Mouse (Mus musculus) hindbrain, postnatal 0 days (tissue): ENCODE data around the gene Adgrl3. TPM values are rescaled to one million over a fixed set of nuclear protein-coding genes. Genes with fewer than 3 reads are reported as not detected.

Experiments
- ATAC-seq: fragments of 200-750 bp; cut with Nextera tagmentation; 2 replicates; pipeline ENCODE4 v1.8.0; 2017; ENCODE audit warnings: mild to moderate bottlenecking, moderate TSS enrichment, moderate library complexity
- DNase-seq: peaks from one replicate; pipeline ENCODE4 v3.0.0-alpha.2; 2015; ENCODE audit warnings: low spot score
- H3K27ac ChIP-seq: fragments of 300-500 bp; sonication (generic); 2 replicates; pipeline ENCODE4 v1.5.1; 2014; ENCODE audit warnings: mild to moderate bottlenecking
- H3K27me3 ChIP-seq: fragments of 300-500 bp; sonication (generic); 2 replicates; pipeline ENCODE4 v1.6.1; 2014; ENCODE audit warnings: low read length, mixed read lengths; ENCODE audit not compliant: insufficient read depth
- H3K36me3 ChIP-seq: fragments of 300-500 bp; sonication (generic); 2 replicates; pipeline ENCODE4 v1.6.1; 2014; ENCODE audit warnings: low read length, mixed read lengths; ENCODE audit not compliant: insufficient read depth
- H3K4me1 ChIP-seq: fragments of 300-500 bp; sonication (generic); 2 replicates; pipeline ENCODE4 v1.6.1; 2014; ENCODE audit warnings: antibody characterized with exemption, low read length, mixed read lengths; ENCODE audit not compliant: insufficient read depth
- H3K4me2 ChIP-seq: fragments of 300-500 bp; sonication (generic); 2 replicates; pipeline ENCODE4 v1.6.1; 2014; ENCODE audit warnings: low read depth, mild to moderate bottlenecking, low read length, moderate library complexity, mixed read lengths
- H3K4me3 ChIP-seq: fragments of 300-500 bp; sonication (generic); 2 replicates; pipeline ENCODE4 v1.5.1; 2014; ENCODE audit warnings: low read length
- H3K9ac ChIP-seq: fragments of 300-500 bp; sonication (generic); replicated peaks from 2 replicates; pipeline ENCODE4 v1.6.1; 2014; ENCODE audit warnings: mild to moderate bottlenecking, low read length, moderate library complexity, mixed read lengths
- H3K9me3 ChIP-seq: fragments of 300-500 bp; sonication (generic); 2 replicates; pipeline ENCODE4 v1.6.1; 2016; ENCODE audit warnings: low read length, mixed read lengths
- CTCF ChIP-seq: IDR thresholded peaks from 2 replicates; pipeline ENCODE4 v1.5.1; 2016; ENCODE audit warnings: antibody characterized with exemption, control low read depth, low read depth
- WGBS: fragments of 180-500 bp; shearing (Covaris S2); extraction: QIAGEN DNeasy Blood & Tissue Kit; methylation state at CpG from one replicate; pipeline ENCODE4 v1.1.7; 2014; 5-methylcytosine and 5-hydroxymethylcytosine counted together
- polyA plus RNA-seq: library from polyadenylated mRNA; unstranded; fragments of >200 nt; fragmentation: Nextera tagmentation; extraction: Ambion mirVana; gene quantifications from 2 replicates; pipeline ENCODE4 v1.2.1, GENCODE M21; 2015
- total RNA-seq: library from RNA; depleted of rRNA; stranded (reverse); fragments of >200 nt; gene quantifications from 2 replicates; pipeline ENCODE4 v1.2.3, GENCODE M21; 2014

Adgrl3 gene
- total and polyA plus RNA-seq, 2 experiments from 2014 or later, result 52.7 to 186 TPM

DNA sequence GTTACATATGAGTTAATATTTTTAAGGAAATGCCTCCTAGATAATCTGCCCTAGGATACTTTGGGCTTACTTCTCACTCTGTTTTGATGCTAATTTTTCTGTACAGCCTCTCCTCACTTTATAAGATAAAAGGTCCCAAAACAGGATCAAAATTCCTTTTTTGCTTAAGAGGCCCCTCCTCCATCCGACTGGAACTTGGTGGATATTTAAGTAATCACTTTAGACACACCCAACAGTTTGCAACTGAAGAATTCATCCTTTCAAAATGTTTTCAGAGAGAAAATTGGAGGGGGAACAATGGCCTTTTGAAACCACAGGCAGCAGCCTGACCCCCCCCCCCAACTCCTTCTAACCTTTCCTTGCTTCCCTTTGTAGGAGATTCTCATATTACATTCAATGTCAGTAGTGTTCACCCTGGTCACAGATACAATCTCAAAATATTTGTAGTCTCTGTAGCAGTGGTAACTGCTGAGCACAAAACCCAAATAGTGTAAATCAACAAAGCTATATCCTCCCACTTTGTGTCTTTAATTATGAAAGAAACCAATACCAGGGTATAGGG lies 385.7 kb downstream of the Adgrl3 start:
- H3K36me3 ChIP-seq, result no peaks in the 10 kb centered on the region
- no peak overlapping the region for H3K4me3 ChIP-seq
- H3K27me3 ChIP-seq, result no peaks in the 10 kb centered on the region
- DNase-seq, result no peak
- WGBS, result 19% methylated on average over 1 of the region's 1 CpGs
- no peak for TF ChIP-seq CTCF
- no peak for ATAC-seq
- no peak overlapping the region for H3K4me2 ChIP-seq
- no peaks in the 10 kb centered on the region for H3K4me1 ChIP-seq
- H3K9me3 ChIP-seq, result no peaks in the 10 kb centered on the region
- H3K9ac ChIP-seq, result no peak overlapping the region
- H3K27ac ChIP-seq, result no peak overlapping the region

DNA sequence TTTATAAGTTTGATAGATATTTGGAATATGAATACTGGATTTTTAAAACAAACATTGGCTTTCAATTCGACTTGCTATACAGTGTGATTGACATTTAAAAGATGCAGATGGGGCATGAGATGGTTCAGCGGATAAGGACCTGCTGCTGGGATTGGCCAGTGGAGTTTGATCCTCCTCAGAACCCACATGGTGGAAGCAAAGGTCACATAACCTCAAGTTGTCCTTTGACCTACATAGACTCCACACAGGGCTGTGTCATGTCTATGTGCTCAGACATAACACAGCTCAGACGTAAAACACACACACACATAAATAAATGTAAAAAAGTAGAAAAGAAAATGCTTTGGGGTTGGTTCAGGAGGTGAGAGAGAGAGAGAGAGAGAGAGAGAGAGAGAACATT lies 397.4 kb downstream of the Adgrl3 start:
- no peaks in the 10 kb centered on the region for H3K4me1 ChIP-seq
- DNase-seq (no peak), ATAC-seq (no peak)
- H3K4me3 ChIP-seq, result no peak overlapping the region
- no peak overlapping the region for H3K27ac ChIP-seq
- no peaks in the 10 kb centered on the region for H3K9me3 ChIP-seq
- no peaks in the 10 kb centered on the region for H3K27me3 ChIP-seq
- no peaks in the 10 kb centered on the region for H3K36me3 ChIP-seq
- no peak overlapping the region for H3K9ac ChIP-seq
- TF ChIP-seq CTCF, result no peak
- no peak overlapping the region for H3K4me2 ChIP-seq
- whole genome bisulfite sequencing, result 42% methylated on average over 3 of the region's 3 CpGs

DNA sequence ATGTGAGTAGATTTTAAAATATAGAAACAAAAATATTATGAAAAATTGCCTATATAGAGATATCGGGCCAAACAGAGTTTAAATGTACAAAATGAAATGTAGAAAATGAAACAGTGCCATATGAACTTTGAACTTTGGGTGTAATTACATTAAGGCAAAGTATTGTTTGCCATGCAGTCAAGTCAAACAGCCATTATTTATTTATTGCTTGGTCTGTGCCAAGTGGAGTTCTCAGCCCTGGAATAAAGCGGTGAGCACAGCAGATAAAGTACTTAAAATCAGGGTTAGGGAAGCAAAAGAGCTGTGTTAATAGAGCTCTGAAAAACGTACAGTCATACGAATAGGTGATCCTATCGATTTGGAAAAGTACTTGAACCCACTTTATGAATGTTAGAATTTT lies 407.5 kb downstream of the Adgrl3 start:
- Histone ChIP-seq H3K36me3 (no peaks in the 10 kb centered on the region), H3K27me3 (no peaks in the 10 kb centered on the region), H3K9ac (no peak overlapping the region), H3K4me3 (no peak overlapping the region), H3K4me1 (no peaks in the 10 kb centered on the region), H3K27ac (no peak overlapping the region), H3K9me3 (no peaks in the 10 kb centered on the region), H3K4me2 (no peak overlapping the region)
- WGBS, result 78% methylated on average over 5 of the region's 5 CpGs
- no peak for TF ChIP-seq CTCF
- DNase-seq, result no peak
- no peak for ATAC-seq

DNA sequence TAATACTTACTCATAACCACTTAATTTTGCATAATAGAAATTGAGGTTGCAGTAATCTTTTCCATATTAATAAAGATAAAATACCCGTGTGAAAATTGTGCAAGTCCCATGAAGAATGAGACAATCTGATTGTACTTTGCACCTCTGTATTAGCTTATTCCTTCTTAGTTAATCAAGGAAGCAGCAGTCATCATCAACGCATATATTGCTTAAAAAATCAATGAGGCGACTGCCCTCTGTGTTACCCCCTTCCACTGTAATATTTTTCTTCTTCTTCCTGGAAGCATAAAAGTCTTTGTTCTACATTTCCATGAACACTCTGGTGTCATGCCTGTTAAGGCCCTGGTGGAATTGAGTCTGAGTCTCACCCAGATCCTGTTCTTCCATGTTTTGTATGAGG lies 416.4 kb downstream of the Adgrl3 start:
- no peak overlapping the region for H3K27ac ChIP-seq
- no peak for TF ChIP-seq CTCF
- H3K4me3 ChIP-seq, result no peak overlapping the region
- H3K4me2 ChIP-seq, result no peak overlapping the region
- H3K4me1 ChIP-seq, result no peaks in the 10 kb centered on the region
- no peaks in the 10 kb centered on the region for H3K36me3 ChIP-seq
- WGBS, result 83% methylated on average over 3 of the region's 3 CpGs
- H3K27me3 ChIP-seq, result no peaks in the 10 kb centered on the region
- no peak overlapping the region for H3K9ac ChIP-seq
- ATAC-seq, result no peak
- DNase-seq, result no peak
- H3K9me3 ChIP-seq, result no peaks in the 10 kb centered on the region

DNA sequence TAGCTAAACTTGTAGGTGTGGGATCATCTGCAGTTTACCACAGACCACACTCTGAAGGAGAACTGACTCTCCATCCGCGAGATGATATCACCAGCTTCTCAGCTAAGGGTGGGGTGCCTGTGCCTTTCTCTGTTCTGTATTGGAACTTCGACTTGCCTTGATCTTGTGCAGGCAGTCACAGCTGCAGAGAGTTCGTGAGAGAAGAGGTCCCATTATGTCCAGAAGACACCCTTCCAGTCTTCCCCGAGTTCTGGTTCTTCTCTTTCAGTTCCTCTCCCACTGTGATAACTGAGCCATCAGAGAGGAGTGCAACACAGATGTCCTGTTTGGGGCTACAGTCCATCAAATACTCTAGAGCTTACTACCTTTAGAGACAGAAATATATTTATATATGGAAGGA lies 422.2 kb downstream of the Adgrl3 start:
- H3K4me2 ChIP-seq, result no peak overlapping the region
- no peak overlapping the region for H3K9ac ChIP-seq
- no peaks in the 10 kb centered on the region for H3K36me3 ChIP-seq
- no peak overlapping the region for H3K4me3 ChIP-seq
- ATAC-seq, result no peak
- no peak for DNase-seq
- no peaks in the 10 kb centered on the region for H3K4me1 ChIP-seq
- H3K9me3 ChIP-seq, result no peaks in the 10 kb centered on the region
- 0 out of 2 replicates have a peak overlapping the region, but pooled peaks have one; percentile 11 for H3K27ac ChIP-seq
- H3K27me3 ChIP-seq, result no peaks in the 10 kb centered on the region
- TF ChIP-seq CTCF, result no peak
- 48% methylated on average over 5 of the region's 5 CpGs for WGBS

DNA sequence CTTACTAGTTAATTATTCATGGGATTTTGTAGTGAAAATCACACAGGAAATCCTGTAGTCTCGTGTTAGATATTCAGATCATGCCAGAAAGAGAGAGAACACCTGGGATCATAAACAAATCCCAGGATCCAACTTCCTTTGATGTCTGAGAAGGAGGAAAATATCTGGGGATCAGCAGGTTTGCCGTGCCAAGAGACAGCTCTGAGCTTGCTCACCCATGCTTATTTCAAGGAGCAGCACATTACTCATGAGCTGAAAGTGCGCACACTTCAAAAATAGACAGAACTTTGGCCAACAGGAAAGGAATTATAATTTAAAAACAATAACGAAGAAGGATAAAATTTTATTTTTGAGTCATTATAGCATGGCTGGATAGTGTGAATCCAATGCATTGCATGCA lies 446.0 kb downstream of the Adgrl3 start:
- H3K27me3 ChIP-seq, result no peaks in the 10 kb centered on the region
- no peak overlapping the region for H3K9ac ChIP-seq
- no peak for ATAC-seq
- 64% methylated on average over 4 of the region's 4 CpGs for WGBS
- no peak overlapping the region for H3K4me3 ChIP-seq
- H3K36me3 ChIP-seq, result no peaks in the 10 kb centered on the region
- no peaks in the 10 kb centered on the region for H3K9me3 ChIP-seq
- no peak for DNase-seq
- no peaks in the 10 kb centered on the region for H3K4me1 ChIP-seq
- no peak overlapping the region for H3K4me2 ChIP-seq
- TF ChIP-seq CTCF, result no peak
- H3K27ac ChIP-seq, result no peak overlapping the region

DNA sequence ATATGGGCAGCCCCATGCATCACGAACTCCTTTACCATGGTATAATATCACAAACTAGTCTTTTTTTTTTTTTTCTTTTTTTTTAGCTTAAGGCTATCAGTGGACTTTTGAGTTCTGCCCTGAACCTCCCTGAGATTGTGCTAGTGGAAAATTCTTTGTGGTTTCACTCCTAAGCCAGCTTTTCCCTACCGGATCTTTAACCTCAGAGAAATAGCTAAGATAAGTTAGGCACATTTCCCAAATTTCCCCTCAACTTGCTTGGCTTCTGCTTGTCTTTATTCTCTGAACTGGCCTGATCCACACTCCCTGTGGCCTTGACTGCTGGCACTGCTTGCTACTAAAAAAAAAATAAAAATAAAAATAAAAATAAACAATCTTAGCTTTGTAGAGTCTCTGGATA lies 454.7 kb downstream of the Adgrl3 start:
- H3K27ac ChIP-seq, result no peak overlapping the region
- H3K4me1 ChIP-seq, result no peaks in the 10 kb centered on the region
- no peak for ATAC-seq
- TF ChIP-seq CTCF, result no peak
- no peak overlapping the region for H3K9ac ChIP-seq
- no peaks in the 10 kb centered on the region for H3K9me3 ChIP-seq
- no peak overlapping the region for H3K4me2 ChIP-seq
- no peak for DNase-seq
- 80% methylated on average over 2 of the region's 2 CpGs for WGBS
- no peaks in the 10 kb centered on the region for H3K27me3 ChIP-seq
- no peaks in the 10 kb centered on the region for H3K36me3 ChIP-seq
- no peak overlapping the region for H3K4me3 ChIP-seq
